Mouse (Mus musculus) midbrain, embryonic 12.5 days (tissue): ENCODE measurements at regions not wholly inside any gene's neighbourhood (a gene's known extent, or its start where the extent isn't known, plus 50 kb on each side); places are given as distances from the start of the nearest gene placed in this dataset.

Experiments used
- ATAC-seq: fragments of 200-750 bp; cut with Nextera tagmentation; 2 replicates; pipeline ENCODE4 v1.8.0; 2017; ENCODE audit warnings: low read depth, moderate TSS enrichment, moderate library complexity; ENCODE audit not compliant: low FRiP score
- H3K27ac ChIP-seq: fragments of 300-500 bp; sonication (generic); replicated peaks from 2 replicates; pipeline ENCODE4 v1.5.1; 2016; ENCODE audit warnings: mild to moderate bottlenecking
- H3K27me3 ChIP-seq: fragments of 300-500 bp; sonication (generic); 2 replicates; pipeline ENCODE4 v1.6.1; 2016; ENCODE audit warnings: mild to moderate bottlenecking
- H3K36me3 ChIP-seq: fragments of 300-500 bp; sonication (generic); 2 replicates; pipeline ENCODE4 v1.6.1; 2016
- H3K4me1 ChIP-seq: fragments of 300-500 bp; sonication (generic); 2 replicates; pipeline ENCODE4 v1.6.1; 2016
- H3K4me2 ChIP-seq: fragments of 300-500 bp; sonication (generic); replicated peaks from 2 replicates; pipeline ENCODE4 v1.6.1; 2016; ENCODE audit warnings: mild to moderate bottlenecking, moderate library complexity
- H3K4me3 ChIP-seq: fragments of 300-500 bp; sonication (generic); 2 replicates; pipeline ENCODE4 v1.5.1; 2016; ENCODE audit warnings: mild to moderate bottlenecking
- H3K9ac ChIP-seq: fragments of 300-500 bp; sonication (generic); replicated peaks from 2 replicates; pipeline ENCODE4 v1.6.1; 2016; ENCODE audit warnings: mild to moderate bottlenecking, moderate library complexity
- H3K9me3 ChIP-seq: fragments of 300-500 bp; sonication (generic); 2 replicates; pipeline ENCODE4 v1.6.1; 2016; ENCODE audit warnings: mild to moderate bottlenecking
- WGBS: fragments of 180-500 bp; shearing (Covaris S2); methylation state at CpG from one replicate; pipeline ENCODE4 v1.1.7; 2016; 5-methylcytosine and 5-hydroxymethylcytosine counted together

GRCm38 (mm10) chr3:131941961-131942753 lies 142.9 kb upstream of the Dkk2 start:
- Histone ChIP-seq H3K4me2 (0 out of 2 replicates have a peak overlapping the region, but pooled peaks have one; percentile 2), H3K36me3 (no peaks in the 10 kb centered on the region), H3K4me3 (no peak overlapping the region), H3K9me3 (no peaks in the 10 kb centered on the region), H3K9ac (no peak overlapping the region), H3K27ac (no peak overlapping the region), H3K4me1 (no peaks in the 10 kb centered on the region), H3K27me3 (no peaks in the 10 kb centered on the region)
- no peak for ATAC-seq
- 81% methylated on average over 24 of the region's 24 CpGs for WGBS

- Histone ChIP-seq H3K4me1 (no peaks in the 10 kb centered on the region), H3K9ac (no peak overlapping the region), H3K4me3 (no peak overlapping the region), H3K9me3 (no peaks in the 10 kb centered on the region), H3K27ac (no peak overlapping the region), H3K36me3 (no peaks in the 10 kb centered on the region), H3K4me2 (no peak overlapping the region), H3K27me3 (no peaks in the 10 kb centered on the region)
- no peak for ATAC-seq
- 92% methylated on average over 7 of the region's 7 CpGs for WGBS
These were observed 141.7 kb upstream of the Dkk2 start for GRCm38 (mm10) chr3:131943436-131943835.

GRCm38 (mm10) chr3:131955771-131956170 lies 129.3 kb upstream of the Dkk2 start:
- 93% methylated on average over 11 of the region's 11 CpGs for WGBS
- Histone ChIP-seq H3K9ac (no peak overlapping the region), H3K4me1 (no peaks in the 10 kb centered on the region), H3K4me3 (no peak overlapping the region), H3K27ac (no peak overlapping the region), H3K4me2 (no peak overlapping the region), H3K27me3 (no peaks in the 10 kb centered on the region), H3K9me3 (no peaks in the 10 kb centered on the region), H3K36me3 (no peaks in the 10 kb centered on the region)
- ATAC-seq: no peak

GRCm38 (mm10) chr3:131960636-131961035 lies 124.5 kb upstream of the Dkk2 start:
- Histone ChIP-seq H3K27ac (no peak overlapping the region), H3K27me3 (no peaks in the 10 kb centered on the region), H3K9me3 (no peaks in the 10 kb centered on the region), H3K4me3 (no peak overlapping the region), H3K36me3 (no peaks in the 10 kb centered on the region), H3K4me2 (no peak overlapping the region), H3K9ac (no peak overlapping the region), H3K4me1 (no peaks in the 10 kb centered on the region)
- 91% methylated on average over 1 of the region's 1 CpGs for WGBS
- ATAC-seq: no peak

GRCm38 (mm10) chr3:131961571-131961970 lies 123.5 kb upstream of the Dkk2 start:
- H3K27ac ChIP-seq: no peak overlapping the region
- H3K9ac ChIP-seq: no peak overlapping the region
- no peaks in the 10 kb centered on the region for H3K9me3 ChIP-seq
- no peak overlapping the region for H3K4me3 ChIP-seq
- H3K36me3 ChIP-seq: no peaks in the 10 kb centered on the region
- H3K4me1 ChIP-seq: no peaks in the 10 kb centered on the region
- no peak for ATAC-seq
- no peaks in the 10 kb centered on the region for H3K27me3 ChIP-seq
- no peak overlapping the region for H3K4me2 ChIP-seq

GRCm38 (mm10) chr3:131962870-131963269 lies 122.2 kb upstream of the Dkk2 start:
- Histone ChIP-seq H3K4me1 (no peaks in the 10 kb centered on the region), H3K4me2 (no peak overlapping the region), H3K36me3 (no peaks in the 10 kb centered on the region), H3K4me3 (no peak overlapping the region), H3K27ac (no peak overlapping the region), H3K27me3 (no peaks in the 10 kb centered on the region), H3K9ac (no peak overlapping the region), H3K9me3 (no peaks in the 10 kb centered on the region)
- WGBS: 79% methylated on average over 2 of the region's 2 CpGs
- no peak for ATAC-seq

- no peaks in the 10 kb centered on the region for H3K4me1 ChIP-seq
- ATAC-seq: no peak
- H3K27ac ChIP-seq: no peak overlapping the region
- no peak overlapping the region for H3K4me2 ChIP-seq
- no peaks in the 10 kb centered on the region for H3K9me3 ChIP-seq
- 94% methylated on average over 9 of the region's 9 CpGs for WGBS
- H3K36me3 ChIP-seq: no peaks in the 10 kb centered on the region
- H3K9ac ChIP-seq: no peak overlapping the region
- no peaks in the 10 kb centered on the region for H3K27me3 ChIP-seq
- H3K4me3 ChIP-seq: no peak overlapping the region
These were observed 120.1 kb upstream of the Dkk2 start for GRCm38 (mm10) chr3:131964952-131965351.

- H3K27me3 ChIP-seq: no peaks in the 10 kb centered on the region
- no peak overlapping the region for H3K4me2 ChIP-seq
- no peaks in the 10 kb centered on the region for H3K4me1 ChIP-seq
- H3K9me3 ChIP-seq: no peaks in the 10 kb centered on the region
- 96% methylated on average over 9 of the region's 9 CpGs for WGBS
- no peak for ATAC-seq
- no peak overlapping the region for H3K4me3 ChIP-seq
- no peak overlapping the region for H3K27ac ChIP-seq
- no peak overlapping the region for H3K9ac ChIP-seq
- H3K36me3 ChIP-seq: no peaks in the 10 kb centered on the region
These were observed 119.5 kb upstream of the Dkk2 start for GRCm38 (mm10) chr3:131965456-131966160.

GRCm38 (mm10) chr3:131967288-131967687 lies 117.8 kb upstream of the Dkk2 start:
- H3K36me3 ChIP-seq: no peaks in the 10 kb centered on the region
- no peaks in the 10 kb centered on the region for H3K9me3 ChIP-seq
- no peaks in the 10 kb centered on the region for H3K27me3 ChIP-seq
- no peak overlapping the region for H3K27ac ChIP-seq
- no peak overlapping the region for H3K9ac ChIP-seq
- no peak overlapping the region for H3K4me2 ChIP-seq
- no peak for ATAC-seq
- H3K4me1 ChIP-seq: no peaks in the 10 kb centered on the region
- no peak overlapping the region for H3K4me3 ChIP-seq
- 79% methylated on average over 11 of the region's 11 CpGs for WGBS

GRCm38 (mm10) chr3:131970827-131971226 lies 114.3 kb upstream of the Dkk2 start:
- Histone ChIP-seq H3K4me1 (no peaks in the 10 kb centered on the region), H3K9me3 (no peaks in the 10 kb centered on the region), H3K4me2 (no peak overlapping the region), H3K27me3 (no peaks in the 10 kb centered on the region), H3K9ac (no peak overlapping the region), H3K27ac (no peak overlapping the region), H3K4me3 (no peak overlapping the region), H3K36me3 (no peaks in the 10 kb centered on the region)
- WGBS: 72% methylated on average over 1 of the region's 1 CpGs
- ATAC-seq: no peak

GRCm38 (mm10) chr3:131975940-131976628 lies 109.0 kb upstream of the Dkk2 start:
- no peak overlapping the region for H3K4me2 ChIP-seq
- H3K4me3 ChIP-seq: no peak overlapping the region
- ATAC-seq: peak; percentile 97
- no peaks in the 10 kb centered on the region for H3K27me3 ChIP-seq
- H3K27ac ChIP-seq: no peak overlapping the region
- no peaks in the 10 kb centered on the region for H3K9me3 ChIP-seq
- 39% methylated on average over 7 of the region's 7 CpGs for WGBS
- no peaks in the 10 kb centered on the region for H3K36me3 ChIP-seq
- H3K4me1 ChIP-seq: no peaks in the 10 kb centered on the region
- H3K9ac ChIP-seq: no peak overlapping the region

GRCm38 (mm10) chr3:131983292-131983691 lies 101.8 kb upstream of the Dkk2 start:
- no peak overlapping the region for H3K27ac ChIP-seq
- WGBS: 92% methylated on average over 2 of the region's 2 CpGs
- no peak overlapping the region for H3K9ac ChIP-seq
- H3K36me3 ChIP-seq: no peaks in the 10 kb centered on the region
- H3K4me2 ChIP-seq: no peak overlapping the region
- H3K9me3 ChIP-seq: no peaks in the 10 kb centered on the region
- no peak for ATAC-seq
- no peak overlapping the region for H3K4me3 ChIP-seq
- H3K4me1 ChIP-seq: no peaks in the 10 kb centered on the region
- no peaks in the 10 kb centered on the region for H3K27me3 ChIP-seq
